Mouse (Mus musculus) left cerebral cortex, postnatal 4 days (tissue): ENCODE measurements at regions not wholly inside any gene's neighbourhood (a gene's known extent, or its start where the extent isn't known, plus 50 kb on each side); places are given as distances from the start of the nearest gene placed in this dataset.

Source experiments
- DNase-seq: peaks from one replicate; pipeline ENCODE4 v3.0.0-alpha.2; 2022
- intact Hi-C: fragments of 180-260 bp; cut with DNase I; formaldehyde crosslinking; loops from one replicate; pipeline ENCODE4 v1.15.1; 2025

- intact Hi-C loops, result no loop called here
- DNase-seq, result peak; percentile 84
Observed at GRCm38 (mm10) chr10:9012829-9013548, 127.1 kb upstream of the Sash1 start.

GRCm38 (mm10) chr10:9011906-9012305 is 126.0 kb upstream of the Sash1 start:
- intact Hi-C loops, result no loop called here
- DNase-seq, result no peak

- intact Hi-C loops, result no loop called here
- no peak for DNase-seq
Observed at GRCm38 (mm10) chr10:9010191-9010590, 124.3 kb upstream of the Sash1 start.

- intact Hi-C loops, result no loop called here
- no peak for DNase-seq
Observed at GRCm38 (mm10) chr10:9005140-9005909, 119.5 kb upstream of the Sash1 start.

GRCm38 (mm10) chr10:9002261-9002660 is 116.4 kb upstream of the Sash1 start:
- intact Hi-C loops, result no loop called here
- DNase-seq, result no peak

GRCm38 (mm10) chr10:8998758-8999398 is 113.0 kb upstream of the Sash1 start:
- intact Hi-C loops, result no loop called here
- DNase-seq, result no peak

GRCm38 (mm10) chr10:8998356-8998755 is 112.5 kb upstream of the Sash1 start:
- intact Hi-C loops, result no loop called here

GRCm38 (mm10) chr10:8995097-8995496 is 109.2 kb upstream of the Sash1 start:
- DNase-seq, result no peak
- intact Hi-C loops, result no loop called here

More at GRCm38 (mm10) chr10:8998356-8998755, 112.5 kb upstream of the Sash1 start:
- DNase-seq, result no peak

GRCm38 (mm10) chr10:8986339-8986738 is 100.5 kb upstream of the Sash1 start:
- intact Hi-C loops, result no loop called here
- no peak for DNase-seq

- no peak for DNase-seq
- intact Hi-C loops, result no loop called here
Observed at GRCm38 (mm10) chr10:8983347-8983746, 97.5 kb upstream of the Sash1 start.

- intact Hi-C loops, result no loop called here
- DNase-seq, result no peak
Observed at GRCm38 (mm10) chr10:8980568-8980967, 94.7 kb upstream of the Sash1 start.

- intact Hi-C loops, result no loop called here
- DNase-seq, result no peak
Observed at GRCm38 (mm10) chr10:8978595-8978994, 92.7 kb upstream of the Sash1 start.

GRCm38 (mm10) chr10:8973934-8974333 is 88.1 kb upstream of the Sash1 start:
- intact Hi-C loops, result no loop called here
- no peak for DNase-seq

GRCm38 (mm10) chr10:8972789-8973551 is 87.1 kb upstream of the Sash1 start:
- intact Hi-C loops, result no loop called here
- DNase-seq, result no peak

GRCm38 (mm10) chr10:8970807-8971206 is 84.9 kb upstream of the Sash1 start:
- intact Hi-C loops, result no loop called here
- no peak for DNase-seq

GRCm38 (mm10) chr10:8969586-8969985 is 83.7 kb upstream of the Sash1 start:
- DNase-seq, result no peak
- intact Hi-C loops, result no loop called here

- no peak for DNase-seq
- intact Hi-C loops, result no loop called here
Observed at GRCm38 (mm10) chr10:8969016-8969415, 83.1 kb upstream of the Sash1 start.

- intact Hi-C loops, result no loop called here
- DNase-seq, result no peak
Observed at GRCm38 (mm10) chr10:8968276-8968923, 82.5 kb upstream of the Sash1 start.

- intact Hi-C loops, result no loop called here
- DNase-seq, result no peak
Observed at GRCm38 (mm10) chr10:8962921-8963320, 77.1 kb upstream of the Sash1 start.

GRCm38 (mm10) chr10:8960964-8961675 is 75.2 kb upstream of the Sash1 start:
- no peak for DNase-seq
- intact Hi-C loops, result no loop called here
